Mouse (Mus musculus) thymus, adult 2 months (tissue): Measurements from ENCODE around the gene Bnipl. TPM values are rescaled to one million over a fixed set of nuclear protein-coding genes. Genes with fewer than 3 reads are reported as not detected.

Experiments used
- DNase-seq: peaks from one replicate; pipeline ENCODE4 v3.0.0; 2021
- H3K27ac ChIP-seq: fragments of 200-500 bp; 2 replicates; pipeline ENCODE4 v1.5.1; 2012; ENCODE audit warnings: low read length, control low read depth; ENCODE audit not compliant: control insufficient read depth, insufficient read depth
- H3K27me3 ChIP-seq: fragments of 200-500 bp; 2 replicates; pipeline ENCODE4 v1.6.1; 2012; ENCODE audit warnings: mild to moderate bottlenecking, low read length, moderate library complexity, mixed read lengths; ENCODE audit not compliant: control insufficient read depth, insufficient read depth
- H3K36me3 ChIP-seq: fragments of 200-500 bp; 2 replicates; pipeline ENCODE4 v1.6.1; 2012; ENCODE audit warnings: mild to moderate bottlenecking, low read length, moderate library complexity; ENCODE audit not compliant: control insufficient read depth, insufficient read depth
- H3K4me1 ChIP-seq: fragments of 200-500 bp; replicated peaks from 2 replicates; pipeline ENCODE4 v1.6.1; 2012; ENCODE audit warnings: low read length; ENCODE audit not compliant: control insufficient read depth, insufficient read depth
- H3K4me3 ChIP-seq: fragments of 200-500 bp; 2 replicates; pipeline ENCODE4 v1.5.1; 2012; ENCODE audit warnings: mild to moderate bottlenecking, low read length, control low read depth, moderate library complexity; ENCODE audit not compliant: control insufficient read depth, insufficient read depth
- CTCF ChIP-seq: fragments of 200-500 bp; IDR thresholded peaks from 2 replicates; pipeline ENCODE4 v1.5.1; 2012; ENCODE audit warnings: mild to moderate bottlenecking, control low read depth, low read length, moderate library complexity, borderline replicate concordance; ENCODE audit not compliant: control insufficient read depth, poor library complexity, insufficient read depth; ENCODE audit errors: extremely low read depth
- POLR2A ChIP-seq: fragments of 200-500 bp; IDR thresholded peaks from 2 replicates; pipeline ENCODE4 v1.6.1; 2012; ENCODE audit warnings: mild to moderate bottlenecking, low read length, control low read depth, moderate library complexity; ENCODE audit not compliant: control insufficient read depth, poor library complexity, insufficient read depth; ENCODE audit errors: extremely low read depth
- WGBS: fragments of 180-500 bp; shearing (Covaris S2); methylation state at CpG from one replicate; pipeline ENCODE4 v1.1.7; 2018; 5-methylcytosine and 5-hydroxymethylcytosine counted together
- polyA plus RNA-seq: library from polyadenylated mRNA; depleted of rRNA; stranded (reverse); fragments of >200 nt; gene quantifications from 2 replicates; pipeline ENCODE4 v1.2.3, GENCODE M21; 2012

Gene Bnipl
- polyA plus RNA-seq, 1 experiment = 1.6 TPM

GRCm38 (mm10) chr3:95273471-95273870 lies 22.5 kb upstream of the Bnipl start:
- H3K27ac ChIP-seq = no peak overlapping the region
- WGBS = 97% methylated on average over 5 of the region's 5 CpGs
- no peaks in the 10 kb centered on the region for H3K36me3 ChIP-seq
- H3K27me3 ChIP-seq = no peaks in the 10 kb centered on the region
- TF ChIP-seq CTCF = no peak
- no peak for TF ChIP-seq POLR2A
- DNase-seq = no peak
- no peak overlapping the region for H3K4me3 ChIP-seq
- peaks cover 2% of the 10 kb centered on the region; the same call in 1 of the 2 replicates for H3K4me1 ChIP-seq

- H3K36me3 ChIP-seq = no peaks in the 10 kb centered on the region
- TF ChIP-seq POLR2A (no peak), CTCF (no peak)
- no peak overlapping the region for H3K4me3 ChIP-seq
- no peaks in the 10 kb centered on the region for H3K27me3 ChIP-seq
- no peak for DNase-seq
- no peaks in the 10 kb centered on the region for H3K4me1 ChIP-seq
- H3K27ac ChIP-seq = no peak overlapping the region
- WGBS = 96% methylated on average over 12 of the region's 12 CpGs
These were observed 19.9 kb upstream of the Bnipl start for GRCm38 (mm10) chr3:95270766-95271364.

- Histone ChIP-seq H3K27me3 (no peaks in the 10 kb centered on the region), H3K36me3 (no peaks in the 10 kb centered on the region), H3K4me1 (no peaks in the 10 kb centered on the region), H3K4me3 (no peak overlapping the region), H3K27ac (no peak overlapping the region)
- TF ChIP-seq CTCF (no peak), POLR2A (no peak)
- no peak for DNase-seq
- 96% methylated on average over 5 of the region's 5 CpGs for WGBS
These were observed 18.8 kb upstream of the Bnipl start for GRCm38 (mm10) chr3:95269789-95270188.

GRCm38 (mm10) chr3:95267855-95268254 lies 16.9 kb upstream of the Bnipl start:
- H3K36me3 ChIP-seq = no peaks in the 10 kb centered on the region
- DNase-seq = no peak
- H3K27ac ChIP-seq = no peak overlapping the region
- no peaks in the 10 kb centered on the region for H3K27me3 ChIP-seq
- H3K4me1 ChIP-seq = no peaks in the 10 kb centered on the region
- H3K4me3 ChIP-seq = no peak overlapping the region
- TF ChIP-seq POLR2A (no peak), CTCF (no peak)

GRCm38 (mm10) chr3:95266052-95266451 lies 15.1 kb upstream of the Bnipl start:
- WGBS = 98% methylated on average over 3 of the region's 3 CpGs
- H3K4me3 ChIP-seq = no peak overlapping the region

GRCm38 (mm10) chr3:95264724-95265123 lies 13.7 kb upstream of the Bnipl start:
- Histone ChIP-seq H3K27ac (no peak overlapping the region), H3K4me1 (no peaks in the 10 kb centered on the region), H3K27me3 (no peaks in the 10 kb centered on the region), H3K4me3 (no peak overlapping the region), H3K36me3 (no peaks in the 10 kb centered on the region)
- WGBS = 96% methylated on average over 1 of the region's 1 CpGs
- no peak for DNase-seq
- no peak for TF ChIP-seq CTCF
- TF ChIP-seq POLR2A = no peak

More at GRCm38 (mm10) chr3:95266052-95266451, 15.1 kb upstream of the Bnipl start:
- DNase-seq = no peak
- TF ChIP-seq CTCF (no peak), POLR2A (no peak)
- H3K27ac ChIP-seq = no peak overlapping the region
- H3K4me1 ChIP-seq = no peaks in the 10 kb centered on the region
- H3K27me3 ChIP-seq = no peaks in the 10 kb centered on the region
- no peaks in the 10 kb centered on the region for H3K36me3 ChIP-seq
